Mouse (Mus musculus) adrenal gland, adult 8-10 months (tissue): ENCODE measurements at regions not wholly inside any gene's neighbourhood (a gene's known extent, or its start where the extent isn't known, plus 50 kb on each side); places are given as distances from the start of the nearest gene placed in this dataset.

Experiments used
- DNase-seq: peaks from one replicate; pipeline ENCODE4 v3.0.0; 2022

GRCm38 (mm10) chr10:70336741-70337140, 91.8 kb downstream of the Slc16a9 start:
- no peak for DNase-seq

GRCm38 (mm10) chr10:70359421-70359820, 80.9 kb upstream of the Fam13c start:
- DNase-seq, result no peak

- no peak for DNase-seq
These were observed 80.4 kb upstream of the Fam13c start for GRCm38 (mm10) chr10:70359834-70360233.

GRCm38 (mm10) chr10:70363054-70363453, 77.2 kb upstream of the Fam13c start:
- DNase-seq, result no peak

- no peak for DNase-seq
These were observed 75.9 kb upstream of the Fam13c start for GRCm38 (mm10) chr10:70364218-70364975.

GRCm38 (mm10) chr10:70364976-70365345, 75.3 kb upstream of the Fam13c start:
- DNase-seq, result no peak

GRCm38 (mm10) chr10:70365504-70365903, 74.8 kb upstream of the Fam13c start:
- no peak for DNase-seq

- no peak for DNase-seq
These were observed 72.4 kb upstream of the Fam13c start for GRCm38 (mm10) chr10:70367866-70368265.

GRCm38 (mm10) chr10:70368685-70369084, 71.6 kb upstream of the Fam13c start:
- peak; percentile 67 for DNase-seq

- DNase-seq, result no peak
These were observed 67.7 kb upstream of the Fam13c start for GRCm38 (mm10) chr10:70372411-70373136.

- no peak for DNase-seq
These were observed 67.1 kb upstream of the Fam13c start for GRCm38 (mm10) chr10:70373207-70373606.

- no peak for DNase-seq
These were observed 66.4 kb upstream of the Fam13c start for GRCm38 (mm10) chr10:70373836-70374235.

- DNase-seq, result peak; percentile 66
These were observed 65.6 kb upstream of the Fam13c start for GRCm38 (mm10) chr10:70374726-70375125.

- no peak for DNase-seq
These were observed 60.1 kb upstream of the Fam13c start for GRCm38 (mm10) chr10:70380041-70380651.

GRCm38 (mm10) chr10:70384689-70385088, 55.6 kb upstream of the Fam13c start:
- DNase-seq, result no peak

- DNase-seq, result no peak
These were observed 52.6 kb upstream of the Fam13c start for GRCm38 (mm10) chr10:70387729-70388128.
